Mouse (Mus musculus): ENCODE measurements around the gene Cldn22. TPM values are rescaled to one million over a fixed set of nuclear protein-coding genes. Genes with fewer than 3 reads are reported as not detected.
A peak's percentile ranks its signal among the peaks of the same experiment; 100 is the strongest.

Gene Cldn22
- polyA plus RNA-seq, 1 experiment from 2014 or later, result not detected

DNA sequence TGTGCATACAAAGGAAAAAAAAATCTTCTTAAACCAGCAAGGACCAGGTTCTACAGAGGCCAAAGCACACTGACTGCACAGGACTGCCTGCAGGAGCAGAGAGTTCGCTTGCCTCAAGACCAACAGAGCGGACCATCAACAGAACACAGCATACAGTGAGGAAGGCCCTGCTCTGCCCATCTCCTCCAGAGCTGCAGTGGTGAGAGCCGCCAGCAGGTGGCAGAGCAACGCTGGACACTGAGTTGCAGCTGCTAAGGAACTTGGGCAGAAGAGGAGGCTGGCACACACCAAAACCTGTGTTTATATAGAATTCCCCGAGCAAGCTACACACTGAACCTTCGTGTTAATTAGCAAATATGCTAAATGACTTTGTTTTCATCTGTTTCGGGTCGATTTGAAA is 42.8 kb downstream of the Cldn22 start:
- H3K9ac ChIP-seq (ENCODE audit: low read length), result no peak overlapping the region
- 37% methylated on average over 8 of the region's 8 CpGs for WGBS
- no peaks in the 10 kb centered on the region for H3K27me3 ChIP-seq (ENCODE audit: control insufficient read depth, insufficient read depth, low read length)
- H3K4me3 ChIP-seq (ENCODE audit: low read depth, low read length), result no peak overlapping the region
- ATAC-seq (ENCODE audit: insufficient read depth, low FRiP score, low TSS enrichment) (peak; percentile 48; the same call in 1 of the 2 replicates), DNase-seq (ENCODE audit: low spot score) (peak; percentile 88)
- no peaks in the 10 kb centered on the region for H3K36me3 ChIP-seq (ENCODE audit: control insufficient read depth, insufficient read depth, low read length)
- H3K4me2 ChIP-seq (ENCODE audit: low read depth), result no peak overlapping the region
- no peak overlapping the region for H3K27ac ChIP-seq (ENCODE audit: low read depth, low read length)
- no peaks in the 10 kb centered on the region for H3K9me3 ChIP-seq (ENCODE audit: control insufficient read depth, low read length)
- H3K4me1 ChIP-seq (ENCODE audit: control insufficient read depth, insufficient read depth, low read length), result no peaks in the 10 kb centered on the region

DNA sequence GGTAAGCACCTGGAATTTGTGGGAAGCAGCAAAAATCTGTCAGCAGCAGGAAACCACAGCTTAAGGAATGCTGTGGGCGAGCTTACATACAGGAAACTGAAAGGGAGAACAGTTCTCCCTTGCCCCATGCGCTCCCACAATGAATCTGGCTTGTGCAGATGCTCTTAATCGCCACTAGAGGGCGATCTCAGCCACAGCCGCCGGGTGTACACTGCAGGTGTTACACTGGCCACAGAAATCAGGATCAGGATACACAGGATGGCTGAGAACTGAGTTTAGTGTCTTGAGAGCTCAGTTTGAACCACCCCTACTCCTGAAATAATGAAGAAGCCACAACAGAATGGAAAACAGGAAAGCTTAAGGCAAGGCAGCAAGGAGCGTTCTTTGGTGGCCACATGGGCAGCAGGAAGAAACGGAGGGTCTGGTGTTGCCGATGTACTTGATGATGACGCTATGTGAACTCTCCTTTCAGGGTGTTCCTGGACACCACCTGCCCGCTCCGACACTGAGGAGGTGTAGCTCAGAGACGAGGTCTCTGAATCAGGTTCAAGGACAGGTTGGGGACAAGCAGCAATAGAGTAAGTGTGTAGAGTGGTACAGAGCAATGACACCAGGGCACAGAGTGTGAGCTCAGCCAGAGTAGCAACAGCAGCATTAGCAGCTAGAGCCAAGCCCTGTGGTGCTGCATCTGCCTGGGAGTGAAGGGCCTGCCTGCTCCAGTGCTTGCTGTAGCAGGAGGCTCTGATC is 48.3 kb downstream of the Cldn22 start:
- DNase-seq (ENCODE audit: low spot score), result peak; percentile 60
- no peak overlapping the region for H3K9ac ChIP-seq (ENCODE audit: low read length)
- WGBS, result 49% methylated on average over 13 of the region's 13 CpGs

DNA sequence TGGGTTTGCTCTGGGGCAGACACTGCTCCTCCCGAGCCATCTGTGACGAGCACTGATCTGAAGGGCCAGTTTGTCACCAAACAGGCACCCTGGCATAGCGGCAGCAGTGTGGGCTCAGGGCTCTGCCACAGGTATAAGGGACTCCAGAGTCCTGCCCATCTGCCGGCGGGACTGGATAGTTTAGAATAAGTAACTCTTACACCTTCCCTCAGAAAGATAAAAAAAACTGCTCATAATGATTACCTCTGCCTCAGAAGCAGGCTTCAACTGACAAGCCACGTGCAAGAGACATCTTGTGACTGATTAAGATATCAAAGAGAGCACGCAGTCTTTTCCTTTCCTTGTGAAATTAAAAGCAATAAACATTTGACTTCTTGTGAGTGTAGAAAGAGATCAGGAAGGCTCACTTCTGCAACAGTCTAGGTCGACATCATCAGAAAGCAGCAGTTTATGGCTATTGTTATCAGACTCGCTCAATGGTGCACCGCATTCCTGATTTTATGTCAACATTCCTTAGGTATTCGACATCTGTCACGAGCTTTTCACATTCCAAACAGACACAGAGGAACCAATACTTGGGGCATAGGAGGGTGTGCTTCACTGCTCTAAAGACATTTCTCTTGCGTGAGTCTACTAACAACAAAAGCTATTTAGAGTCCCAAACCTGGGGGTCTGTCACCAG is 50.4 kb downstream of the Cldn22 start:
- Histone ChIP-seq H3K36me3 (ENCODE audit: control insufficient read depth, insufficient read depth, low read length) (no peaks in the 10 kb centered on the region), H3K27me3 (ENCODE audit: control insufficient read depth, insufficient read depth, low read length) (no peaks in the 10 kb centered on the region), H3K4me1 (ENCODE audit: control insufficient read depth, insufficient read depth, low read length) (no peaks in the 10 kb centered on the region), H3K9me3 (ENCODE audit: control insufficient read depth, low read length) (no peaks in the 10 kb centered on the region), H3K9ac (ENCODE audit: low read length) (no peak overlapping the region), H3K27ac (ENCODE audit: low read depth, low read length) (no peak overlapping the region), H3K4me3 (ENCODE audit: low read depth, low read length) (no peak overlapping the region), H3K4me2 (ENCODE audit: low read depth) (no peak overlapping the region)
- DNase-seq (ENCODE audit: low spot score) (no peak), ATAC-seq (ENCODE audit: insufficient read depth, low FRiP score, low TSS enrichment) (no peak)
- WGBS, result 74% methylated on average over 13 of the region's 13 CpGs

More for the DNA sequence above, 48.3 kb downstream of the Cldn22 start:
- H3K27ac ChIP-seq (ENCODE audit: low read depth, low read length), result no peak overlapping the region
- no peaks in the 10 kb centered on the region for H3K36me3 ChIP-seq (ENCODE audit: control insufficient read depth, insufficient read depth, low read length)
- no peak overlapping the region for H3K4me3 ChIP-seq (ENCODE audit: low read depth, low read length)
- peak; percentile 65; the same call in 1 of the 2 replicates for ATAC-seq (ENCODE audit: insufficient read depth, low FRiP score, low TSS enrichment)
- no peaks in the 10 kb centered on the region for H3K4me1 ChIP-seq (ENCODE audit: control insufficient read depth, insufficient read depth, low read length)
- no peaks in the 10 kb centered on the region for H3K9me3 ChIP-seq (ENCODE audit: control insufficient read depth, low read length)
- H3K4me2 ChIP-seq (ENCODE audit: low read depth), result no peak overlapping the region
- no peaks in the 10 kb centered on the region for H3K27me3 ChIP-seq (ENCODE audit: control insufficient read depth, insufficient read depth, low read length)

Other genes starting within 250 kb of the Cldn22 start
- 11.4 and 11.6 TPM in 2 replicates for gene Ing2, start 148.9 kb upstream of the Cldn22 start, polyA plus RNA-seq (2014; fragmentation: Nextera tagmentation; extraction: Ambion mirVana)
- 42.6 and 43.6 TPM in 2 replicates for gene Cdkn2aip, start 110.5 kb upstream of the Cldn22 start, polyA plus RNA-seq (2014; fragmentation: Nextera tagmentation; extraction: Ambion mirVana)
- gene Cldn24, start 2.3 kb upstream of the Cldn22 start, polyA plus RNA-seq (2014; fragmentation: Nextera tagmentation; extraction: Ambion mirVana), result not detected in 2 replicates
- 9.6 and 10.1 TPM in 2 replicates for gene Wwc2, start 166.4 kb downstream of the Cldn22 start, polyA plus RNA-seq (2014; fragmentation: Nextera tagmentation; extraction: Ambion mirVana)